Mouse (Mus musculus) layer of hippocampus, postnatal 25 days (tissue): ENCODE data around the gene Tbccd1. TPM values are rescaled to one million over a fixed set of nuclear protein-coding genes. Genes with fewer than 3 reads are reported as not detected.

ENCODE experiments used
- DNase-seq, 2 experiments: peaks; one replicate each; pipeline ENCODE4 v3.0.0; 2022; ENCODE audit warnings: mixed read lengths in 2 of 2, low spot score in 1 of 2; ENCODE audit errors: extremely low spot score in 1 of 2
- total RNA-seq, 2 experiments: library from RNA; stranded (reverse); gene quantifications; 2 replicates each; pipeline ENCODE4 v1.2.3; 2021

Gene Tbccd1
- 10 to 100 TPM; 13.7 to 14.6 TPM for total RNA-seq

DNA sequence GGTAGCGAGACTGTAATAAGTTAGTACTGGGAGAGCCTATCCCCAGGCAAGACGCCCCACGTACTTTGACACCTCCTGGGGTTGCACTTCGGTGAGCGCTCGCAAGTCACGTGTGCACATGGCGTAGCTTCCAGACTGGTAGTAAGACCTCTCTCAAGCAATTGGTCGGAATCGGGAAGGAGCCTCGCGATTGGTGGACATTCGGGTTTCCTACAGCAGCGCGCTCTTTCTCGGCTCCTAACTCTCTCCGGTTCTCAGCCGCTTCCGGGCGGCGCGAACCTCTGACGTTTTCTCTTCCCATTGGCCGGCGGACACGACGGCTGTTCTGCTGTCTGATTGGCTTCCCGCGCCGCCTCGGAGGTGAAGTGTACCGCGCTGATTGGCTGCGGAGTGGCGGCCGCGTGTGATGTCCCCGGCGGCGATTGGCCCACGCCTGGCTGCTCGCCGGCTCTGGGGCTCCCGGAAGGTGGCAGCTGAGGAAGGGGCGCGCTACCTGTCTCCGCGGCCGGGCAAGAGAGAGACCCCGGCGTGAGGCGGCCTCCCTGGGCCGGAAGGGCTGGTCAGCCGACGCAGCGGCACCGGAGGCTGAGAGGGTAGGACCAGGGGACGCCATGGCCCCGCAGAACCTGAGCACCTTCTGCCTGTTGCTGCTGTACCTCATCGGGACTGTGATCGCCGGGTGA, at the start of gene Tbccd1, which contains the start of gene Dnajb11:
TSS of gene Tbccd1 (minus strand) at position 239 of the 683 bp plus-strand sequence.
TSS of gene Dnajb11 (plus strand) at position 415 of the 683 bp plus-strand sequence.
- DNase-seq = peak; percentile 95 to 96

DNA sequence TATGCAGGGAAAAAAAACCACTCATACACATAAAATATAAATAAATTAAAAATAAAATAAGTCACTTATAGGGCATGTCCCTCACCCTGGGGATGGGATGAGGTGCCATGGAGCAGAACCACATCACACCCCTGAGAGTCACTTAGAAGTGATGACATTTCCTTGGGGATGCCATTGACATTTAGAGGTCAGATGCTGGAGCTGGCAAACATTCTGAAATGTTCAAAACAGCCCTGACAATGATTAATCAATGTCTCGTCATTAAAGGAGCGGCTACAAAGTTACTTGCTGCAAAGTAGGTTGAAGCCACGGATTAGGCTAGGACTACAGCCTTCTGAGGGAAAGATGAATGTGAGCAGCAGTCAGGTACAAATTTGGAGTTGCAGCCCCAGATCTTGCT, 43.9 kb upstream of the Tbccd1 start:
- DNase-seq = no peak

DNA sequence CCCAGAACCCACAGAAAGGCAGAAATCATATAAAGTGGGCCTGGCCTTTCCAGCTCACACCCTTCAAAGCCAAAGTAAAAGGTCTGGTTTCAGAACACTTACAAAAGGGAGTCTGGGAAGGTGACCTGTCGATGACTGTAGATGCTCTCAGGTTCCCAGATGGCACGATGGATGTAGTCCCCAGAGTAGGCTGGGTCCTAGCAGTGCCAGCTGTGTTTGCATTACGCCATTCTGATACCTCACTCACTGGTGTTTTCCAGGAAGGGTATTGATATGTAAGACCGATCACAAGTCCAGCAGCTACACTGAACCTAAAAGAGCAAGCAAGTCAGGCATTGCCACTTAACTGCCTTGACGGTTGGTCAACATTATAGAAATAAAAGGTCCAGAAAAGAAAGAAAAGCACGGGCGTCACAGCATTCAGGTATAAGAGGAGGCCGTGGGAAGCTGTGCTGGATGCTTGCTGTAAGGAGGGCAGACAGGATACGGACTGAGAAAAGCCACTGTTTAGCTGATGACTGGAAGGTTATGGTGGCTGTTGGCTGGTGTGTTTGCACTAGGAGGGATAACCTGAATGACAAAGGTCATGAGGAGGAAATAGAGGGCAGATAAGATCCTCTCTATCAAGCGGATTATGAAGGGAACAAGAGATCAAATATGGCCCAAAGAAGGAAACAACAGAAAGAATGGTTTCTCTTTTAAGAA, 42.5 kb upstream of the Tbccd1 start:
- no peak for DNase-seq

DNA sequence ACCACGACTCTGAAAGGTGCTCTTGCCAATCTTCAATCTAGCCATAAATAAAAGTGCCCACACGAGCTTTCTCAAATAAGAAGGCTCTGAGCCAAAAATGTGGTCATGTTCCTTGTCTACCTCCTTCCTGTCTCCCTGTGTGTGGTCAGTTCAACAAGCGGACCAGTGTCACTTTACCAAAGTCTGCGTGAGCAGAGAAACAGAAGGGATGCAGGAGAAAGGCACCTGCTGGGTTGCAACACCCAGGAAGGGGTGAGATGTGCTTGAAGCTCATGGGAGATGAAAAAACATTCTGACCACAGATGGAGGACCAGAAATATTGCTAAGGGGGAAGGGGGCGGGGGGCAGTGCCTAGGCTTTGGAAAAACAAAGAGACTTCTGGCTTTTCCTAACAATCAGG, 41.9 kb upstream of the Tbccd1 start:
- no peak for DNase-seq

DNA sequence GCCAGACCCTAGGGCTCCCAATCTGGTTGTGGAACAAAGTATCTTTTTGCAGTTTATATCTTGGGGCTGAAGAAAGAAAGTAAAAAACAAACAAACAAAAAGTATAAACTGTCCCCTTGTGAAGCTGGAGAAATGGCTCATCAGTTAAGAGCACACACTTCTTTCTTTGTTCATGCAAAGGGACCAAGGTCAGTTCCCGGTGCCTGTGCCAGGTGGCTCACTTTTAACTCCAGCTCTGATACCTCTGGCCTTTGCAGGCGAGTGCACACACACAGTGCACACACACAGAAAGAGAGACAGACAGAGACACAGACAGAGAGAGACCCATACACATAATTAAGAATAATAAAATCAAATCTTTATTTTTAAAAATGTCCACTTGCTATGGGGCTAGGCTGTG, 39.1 kb upstream of the Tbccd1 start:
- no peak for DNase-seq

DNA sequence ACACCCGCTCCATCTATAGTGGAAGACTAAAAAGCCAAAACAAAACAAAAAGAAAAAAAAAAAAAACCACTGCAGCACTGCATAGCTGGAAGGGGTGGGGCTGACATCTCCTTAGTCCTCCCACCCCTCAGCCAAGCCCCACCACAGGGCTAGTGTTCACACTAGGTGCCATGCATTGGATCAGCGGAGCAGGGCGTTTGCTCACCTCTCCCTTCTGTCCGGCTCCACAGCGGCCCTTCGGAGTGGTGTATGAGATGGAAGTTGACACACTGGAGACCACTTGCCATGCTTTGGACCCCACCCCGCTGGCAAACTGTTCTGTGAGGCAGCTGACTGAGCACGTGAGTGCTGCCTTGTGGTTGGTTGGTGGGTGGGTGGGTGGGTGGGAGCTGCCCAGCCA, 36.6 kb upstream of the Tbccd1 start:
- DNase-seq = no peak

DNA sequence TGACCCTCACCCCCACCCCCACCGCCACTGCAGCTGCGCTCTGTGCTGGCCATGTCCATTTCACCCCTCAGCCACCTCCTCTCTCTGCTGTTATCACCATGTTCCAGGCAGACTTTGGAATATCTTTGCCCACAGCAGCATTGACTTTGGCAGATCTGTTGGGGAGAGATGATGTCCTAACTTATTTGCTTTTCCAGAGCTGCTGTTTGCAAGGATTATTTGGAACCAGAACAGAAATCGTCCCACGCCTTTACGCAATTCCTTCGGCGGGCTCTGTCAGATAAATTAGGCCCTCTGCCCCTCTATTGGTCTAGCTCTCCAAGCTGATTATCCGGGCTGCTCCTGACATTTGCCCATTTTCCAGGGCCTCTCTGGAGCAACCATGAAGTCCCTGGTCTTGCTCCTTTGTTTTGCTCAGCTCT, 34.3 kb upstream of the Tbccd1 start:
- DNase-seq = no peak

DNA sequence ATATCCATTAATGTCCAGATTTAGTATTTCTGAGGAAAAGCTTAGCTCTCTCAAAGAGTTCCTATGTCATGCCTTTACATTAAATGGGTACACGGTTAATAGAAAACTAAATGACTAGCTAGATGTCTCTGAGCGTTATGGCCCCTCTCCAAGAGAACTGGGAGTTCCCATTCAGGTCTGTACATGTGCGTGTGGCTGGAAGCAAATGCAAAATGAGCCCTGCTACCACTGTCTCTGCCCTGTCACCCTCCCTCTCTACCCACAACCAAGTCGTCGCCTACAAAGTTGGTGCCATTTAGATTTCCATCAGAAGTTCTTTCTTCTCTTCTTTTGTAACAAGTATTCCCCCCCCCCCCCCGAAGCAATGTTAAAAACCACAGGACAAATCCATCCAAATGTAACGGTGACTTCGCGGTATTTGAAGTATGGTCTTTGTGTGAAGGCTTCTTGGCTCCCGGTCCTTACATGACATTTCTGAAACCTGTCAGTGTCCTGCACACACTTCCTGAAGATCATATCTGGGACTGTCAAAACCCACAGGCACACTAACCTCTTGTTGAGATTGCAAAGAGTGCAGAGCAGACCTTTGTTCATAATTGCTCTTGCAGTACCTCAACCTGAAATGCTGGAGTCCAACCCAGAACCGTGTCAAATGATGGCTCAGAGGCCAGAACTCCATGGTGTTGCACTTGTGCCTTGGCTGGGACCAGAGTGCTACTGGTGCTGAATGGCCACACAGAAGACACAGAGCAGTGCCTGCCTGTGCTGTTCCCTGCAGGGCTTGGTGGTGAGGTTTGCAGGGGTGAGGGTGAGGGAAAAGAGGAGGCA, 33.4 kb upstream of the Tbccd1 start, which contains the start of gene Ahsg:
TSS of gene Ahsg (plus strand) at position 595 of the 828 bp plus-strand sequence.
- no peak for DNase-seq

DNA sequence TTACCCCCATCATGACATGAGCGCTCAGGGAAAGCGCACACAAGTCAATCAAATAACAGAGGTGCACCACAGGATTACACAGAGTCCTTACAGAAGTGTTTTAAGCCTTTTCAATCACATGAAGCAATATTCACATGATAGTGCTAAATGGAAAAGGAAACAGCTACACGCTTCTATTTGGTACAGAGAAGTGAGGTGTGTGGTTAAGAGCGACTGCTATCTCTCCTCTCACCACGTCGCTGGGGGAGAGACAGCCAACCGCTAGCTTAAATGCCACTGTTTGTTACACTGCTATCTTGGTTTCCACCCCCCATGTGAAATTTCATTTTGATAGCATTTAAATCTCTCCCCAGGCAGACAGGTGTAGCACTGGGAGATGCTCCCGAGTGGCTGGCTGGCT, 32.2 kb upstream of the Tbccd1 start:
- DNase-seq = no peak

DNA sequence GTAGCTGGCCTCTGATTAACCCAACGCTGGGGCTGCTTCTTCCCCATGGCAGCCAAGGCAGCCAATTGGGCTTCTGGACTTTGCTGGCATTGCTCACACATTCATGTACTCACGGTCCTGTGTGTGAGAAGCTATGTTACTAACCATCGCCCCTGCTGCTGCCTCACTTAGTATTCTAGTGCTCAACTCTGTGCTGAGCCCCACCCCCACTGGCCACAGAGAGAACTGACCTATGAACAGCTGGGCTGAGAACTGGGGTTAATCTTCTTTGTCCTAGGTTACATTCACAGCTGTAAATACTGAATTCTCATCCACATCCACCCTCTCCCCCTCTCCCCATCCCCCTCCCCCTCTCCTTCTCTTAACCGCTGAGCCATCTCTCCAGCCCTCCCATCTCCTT, 31.4 kb upstream of the Tbccd1 start:
- DNase-seq = no peak

DNA sequence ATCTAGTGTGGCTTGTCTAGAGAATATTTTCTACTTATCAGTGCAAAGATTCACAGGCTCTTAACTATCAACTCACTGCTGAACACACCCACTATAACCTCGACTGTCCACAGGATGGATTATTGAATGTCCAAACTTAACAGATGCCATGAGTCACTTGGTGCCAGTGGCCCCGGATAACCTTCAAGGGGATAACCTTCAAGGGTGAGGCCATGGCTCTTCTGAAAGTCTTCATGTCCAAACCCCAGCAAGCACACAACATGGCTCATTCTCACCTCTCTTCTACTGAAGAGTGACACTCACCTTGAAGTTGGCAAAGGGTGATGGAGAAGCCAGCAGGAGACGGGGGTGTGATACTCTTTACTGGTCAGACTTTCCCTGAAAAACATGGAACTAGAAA, 29.3 kb upstream of the Tbccd1 start:
- no peak for DNase-seq

DNA sequence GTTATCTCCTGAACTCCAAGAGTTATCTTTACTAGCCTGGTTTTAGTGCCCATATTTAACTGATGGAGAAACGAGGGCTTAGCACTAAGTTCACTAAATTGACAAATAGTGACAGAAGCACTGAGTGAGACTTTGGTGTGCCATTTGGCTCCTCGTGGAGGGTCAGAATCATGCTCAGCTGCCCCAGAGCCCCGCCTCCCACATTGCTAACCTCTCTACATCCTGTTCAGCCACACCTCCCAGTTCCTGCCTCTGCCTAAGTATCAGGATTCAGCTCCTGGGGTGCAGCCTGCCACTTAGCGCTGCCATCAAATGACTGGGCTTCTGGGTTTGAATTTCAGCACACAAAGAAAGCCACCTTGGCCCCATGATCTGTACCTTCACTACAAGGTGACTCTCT, 27.9 kb upstream of the Tbccd1 start:
- no peak for DNase-seq

DNA sequence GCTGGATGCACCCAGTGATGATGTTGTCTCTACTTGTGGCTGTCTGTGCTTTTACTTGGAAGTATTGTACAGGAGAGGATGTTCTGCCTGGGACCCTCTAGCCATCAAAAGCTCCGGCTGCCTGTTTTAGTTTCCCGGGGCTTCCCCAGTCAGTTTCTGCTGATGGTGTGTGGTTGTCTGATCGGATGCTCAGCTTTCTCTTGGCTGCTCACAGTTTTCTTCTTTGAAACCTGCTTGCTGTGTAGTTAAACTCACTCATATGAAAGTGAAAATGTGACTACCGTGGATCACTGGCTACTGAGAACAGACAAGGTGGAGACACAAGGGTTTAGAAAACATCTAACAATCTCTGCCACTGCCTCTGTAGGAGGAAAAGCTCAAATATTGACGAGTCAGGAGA, 26.0 kb upstream of the Tbccd1 start:
- no peak for DNase-seq

DNA sequence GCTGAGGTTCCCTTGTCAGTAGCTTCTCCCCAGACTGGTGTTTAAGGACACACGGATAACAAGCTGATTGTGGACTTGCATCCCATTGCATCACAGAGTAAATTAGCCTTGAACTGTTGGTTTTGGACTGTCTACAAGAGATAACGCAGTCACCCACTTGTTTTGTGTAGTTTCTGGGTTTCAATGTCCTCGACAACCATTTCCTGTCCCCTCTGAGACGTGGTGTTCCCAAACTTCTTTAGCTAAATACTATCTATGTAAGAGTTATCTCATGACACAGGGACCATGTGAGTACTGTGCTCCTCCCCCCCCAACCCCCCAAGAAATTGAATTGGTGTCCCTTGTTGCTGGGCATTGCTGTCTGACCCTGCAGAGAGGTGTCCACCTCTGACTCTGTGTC, 24.0 kb upstream of the Tbccd1 start:
- no peak for DNase-seq

DNA sequence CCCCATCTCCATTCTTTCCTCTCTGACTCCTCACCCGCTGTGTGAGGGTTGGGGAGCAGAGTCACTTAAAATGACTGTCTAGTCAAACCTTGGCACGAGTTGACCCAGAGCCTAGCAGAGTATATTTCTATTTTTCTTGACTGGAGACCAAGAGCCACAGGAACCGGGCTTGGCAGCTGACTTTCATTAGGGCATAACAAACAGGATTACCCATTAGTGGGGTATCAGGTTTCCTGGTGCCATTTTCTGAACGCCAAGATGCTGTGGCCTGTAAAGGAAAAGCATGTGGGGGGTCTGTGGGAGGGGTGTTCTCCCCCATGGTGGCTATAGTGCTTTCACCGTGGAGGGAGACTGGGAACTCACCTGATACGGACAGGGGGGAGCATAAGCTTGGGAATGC, 23.4 kb upstream of the Tbccd1 start:
- no peak for DNase-seq

DNA sequence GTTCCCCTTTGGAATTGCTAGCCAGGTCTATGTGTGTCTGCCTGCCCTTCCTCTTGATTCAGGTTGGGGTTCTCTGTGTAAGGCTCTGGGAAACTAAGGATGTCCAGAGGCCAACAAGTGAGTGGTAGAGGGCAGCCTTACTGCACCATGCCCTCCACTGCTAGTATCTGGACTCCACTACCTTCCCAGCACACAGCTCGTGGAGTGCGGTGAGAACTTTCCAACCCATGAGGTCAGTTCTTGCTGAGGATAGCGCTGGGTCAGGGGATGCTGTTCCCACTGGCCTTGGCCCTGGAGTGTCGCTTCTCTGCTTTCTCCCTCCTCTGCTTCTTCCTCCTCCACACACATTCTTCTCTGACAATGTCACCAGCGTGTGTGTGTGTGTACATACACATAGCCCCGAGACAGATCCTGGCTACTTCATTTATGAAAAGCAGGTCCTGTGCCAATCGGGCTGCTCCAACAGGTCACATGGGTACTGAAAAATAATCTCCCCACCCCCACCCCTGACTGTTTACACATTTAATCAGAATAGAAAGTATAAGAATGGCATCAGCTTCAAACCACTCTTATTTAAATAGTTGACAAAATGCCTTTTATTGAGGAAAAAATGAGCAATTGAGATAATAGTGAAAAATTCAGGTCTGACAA, 22.6 kb upstream of the Tbccd1 start:
- no peak for DNase-seq

DNA sequence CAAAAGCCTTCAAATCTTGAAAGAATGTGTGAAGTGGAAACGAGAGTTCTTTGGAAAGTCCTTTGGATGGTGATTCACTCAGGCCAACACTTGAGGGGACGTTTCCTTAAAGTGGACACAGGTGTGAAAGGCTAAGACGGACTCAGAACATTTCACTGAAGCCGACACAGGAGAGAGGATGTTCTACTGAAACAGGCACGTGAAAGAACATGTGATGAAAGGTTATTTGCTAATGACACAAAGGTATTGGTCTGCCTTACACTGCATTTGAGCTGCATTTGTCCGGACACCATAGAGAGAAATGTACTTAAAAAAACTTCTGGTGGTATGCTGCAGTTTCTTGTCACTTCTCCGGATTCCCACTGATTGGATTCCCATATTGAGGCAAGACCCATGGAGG, 21.2 kb upstream of the Tbccd1 start:
- no peak for DNase-seq

DNA sequence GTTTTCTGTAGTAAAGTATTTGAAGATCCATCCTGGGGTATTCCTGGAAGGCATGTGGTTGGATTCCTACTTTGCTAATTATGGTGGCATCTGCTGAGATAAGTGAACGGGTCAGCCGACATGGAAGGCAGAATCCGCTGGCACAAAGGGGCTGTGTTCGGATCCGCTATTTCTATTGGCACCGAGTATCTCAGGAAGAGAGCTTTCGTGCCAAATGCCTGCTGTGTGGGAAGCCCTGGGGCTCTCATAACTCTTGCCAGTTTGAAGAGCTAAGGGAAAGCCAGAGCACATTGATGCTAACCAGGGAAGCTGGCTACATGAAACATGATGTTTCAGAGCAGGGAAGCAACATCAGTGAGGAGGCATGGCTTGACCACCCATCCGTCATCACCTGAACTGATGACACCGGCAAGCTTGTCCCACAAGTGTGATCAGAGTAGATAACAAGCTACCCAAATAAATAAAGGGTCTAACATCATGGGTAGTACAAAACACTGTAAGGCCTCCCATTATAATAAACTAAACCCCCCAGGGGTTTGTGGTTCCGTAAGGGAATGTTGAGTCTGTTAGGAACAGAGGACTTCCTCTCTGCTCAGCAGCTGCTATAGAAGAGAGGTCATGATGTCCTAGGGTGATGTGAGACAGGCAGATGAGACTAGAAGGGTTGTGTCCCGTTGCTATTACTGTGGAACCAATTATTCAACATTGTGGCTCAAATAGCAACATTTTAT, 20.4 kb upstream of the Tbccd1 start:
- DNase-seq = no peak

DNA sequence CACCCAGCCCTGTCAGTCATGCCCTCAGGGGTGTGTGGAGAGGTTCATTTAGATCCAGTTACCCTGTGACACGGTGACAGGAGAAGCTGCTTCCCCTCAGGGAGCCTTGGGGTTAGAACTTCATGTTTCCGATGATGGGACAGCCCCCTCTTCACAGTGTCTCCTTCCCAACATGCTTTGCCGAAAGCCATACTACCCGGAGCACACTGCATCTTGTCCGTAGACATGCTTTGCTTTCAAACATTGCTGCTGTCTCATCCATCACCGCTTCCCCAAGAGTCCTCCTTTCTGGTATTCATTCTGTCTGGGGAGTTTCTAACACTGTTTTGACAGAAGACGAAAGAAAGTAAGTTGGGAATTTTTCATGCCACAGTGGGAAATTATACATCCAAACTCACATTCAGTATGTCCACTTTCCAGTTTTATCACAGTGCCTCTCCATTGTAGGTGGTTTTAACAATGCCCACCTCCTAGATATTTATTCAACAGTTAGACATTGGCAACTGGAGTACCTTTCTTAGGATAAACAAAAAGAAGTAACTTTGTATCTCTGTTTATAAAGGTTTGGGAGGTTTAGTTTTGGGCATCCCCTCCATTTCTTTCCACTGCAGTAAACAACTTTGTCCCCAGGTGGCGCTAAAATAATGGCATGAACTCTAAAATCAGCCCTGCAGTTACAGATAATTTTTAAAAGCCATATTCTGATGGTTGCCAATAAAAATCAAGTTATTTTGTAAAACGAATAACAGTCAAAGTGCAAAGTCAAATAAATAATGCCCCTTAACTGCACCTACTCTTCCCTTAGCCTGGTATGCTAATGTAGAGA, 19.0 kb upstream of the Tbccd1 start:
- peak in 1 of 2 experiments; percentile 72 for DNase-seq
